Mouse (Mus musculus) brain, adult 10 weeks (tissue): Measurements from ENCODE around the gene E430018J23Rik. TPM values are rescaled to one million over a fixed set of nuclear protein-coding genes. Genes with fewer than 3 reads are reported as not detected.

Experiments used
- polyA plus RNA-seq: library from polyadenylated mRNA; stranded (reverse); fragments of 350-450 nt; fragmentation: Illumina TruSeq; extraction: RNeasy Lipid Tissue Mini Kit (QIAGEN cat#74804); gene quantifications from one replicate; pipeline ENCODE4 v1.2.3, GENCODE M21; 2015; ENCODE audit warnings: low read depth, low replicate concordance

E430018J23Rik gene
- polyA plus RNA-seq = 5.9 TPM

GRCm38 (mm10) chr7:127393157-127393943, at the start of gene E430018J23Rik:
TSS of gene E430018J23Rik (minus strand) at chr7:127393629.

GRCm38 (mm10) chr7:127421388-127422191, 28.2 kb upstream of the E430018J23Rik start, which contains the start of gene Zfp688:
TSS of gene Zfp688 (minus strand) at chr7:127422068.

GRCm38 (mm10) chr7:127406002-127406987, 12.9 kb upstream of the E430018J23Rik start, which contains the start of gene Zfp764:
TSS of gene Zfp764 (minus strand) at chr7:127406822.

GRCm38 (mm10) chr7:127386641-127387392, 6.6 kb downstream of the E430018J23Rik start, which contains the start of gene 9130019O22Rik:
TSS of gene 9130019O22Rik (minus strand) at chr7:127387166.

GRCm38 (mm10) chr7:127375271-127376245, 17.9 kb downstream of the E430018J23Rik start, which contains the start of gene Zfp747:
TSS of gene Zfp747 (minus strand) at chr7:127376050.

GRCm38 (mm10) chr7:127345512-127346325, 47.7 kb downstream of the E430018J23Rik start, which contains the start of gene Zfp768:
TSS of gene Zfp768 (minus strand) at chr7:127345589.

Other genes with a start within 250 kb of the E430018J23Rik start
- 74.5 TPM for gene Cd2bp2, start 197.6 kb downstream of the E430018J23Rik start, polyA plus RNA-seq
- gene Tbc1d10b, start 185.2 kb downstream of the E430018J23Rik start, polyA plus RNA-seq = 53.6 TPM
- 5.3 TPM for gene Mylpf, start 184.7 kb downstream of the E430018J23Rik start, polyA plus RNA-seq
- 14.3 TPM for gene Zfp553, start 160.6 kb downstream of the E430018J23Rik start, polyA plus RNA-seq
- gene Sept1, start 160.5 kb downstream of the E430018J23Rik start, polyA plus RNA-seq = 6.4 TPM
- gene Zfp771, start 149.4 kb downstream of the E430018J23Rik start, polyA plus RNA-seq = 23.6 TPM
- gene Dctpp1, start 132.9 kb downstream of the E430018J23Rik start, polyA plus RNA-seq = 44.7 TPM
- 35.9 TPM for gene Sephs2, start 119.6 kb downstream of the E430018J23Rik start, polyA plus RNA-seq
- gene Itgal, start 97.4 kb downstream of the E430018J23Rik start, polyA plus RNA-seq = 0.46 TPM
- 11.7 TPM for gene Zfp768, start 48.0 kb downstream of the E430018J23Rik start, polyA plus RNA-seq
- 5.3 TPM for gene Zfp747, start 17.6 kb downstream of the E430018J23Rik start, polyA plus RNA-seq
- gene 9130019O22Rik, start 6.5 kb downstream of the E430018J23Rik start, polyA plus RNA-seq = 2.3 TPM
- gene Zfp764, start 13.2 kb upstream of the E430018J23Rik start, polyA plus RNA-seq = 5.1 TPM
- gene Zfp688, start 28.4 kb upstream of the E430018J23Rik start, polyA plus RNA-seq = 20.0 TPM
- 4.0 TPM for gene Zfp689, start 55.5 kb upstream of the E430018J23Rik start, polyA plus RNA-seq
- gene Prr14, start 66.0 kb upstream of the E430018J23Rik start, polyA plus RNA-seq = 26.1 TPM
- gene Fbrs, start 85.6 kb upstream of the E430018J23Rik start, polyA plus RNA-seq = 44.8 TPM
- gene Srcap, start 118.4 kb upstream of the E430018J23Rik start, polyA plus RNA-seq = 22.6 TPM
- 11.1 TPM for gene Gm42715, start 126.0 kb upstream of the E430018J23Rik start, polyA plus RNA-seq
- gene Tmem265, start 167.8 kb upstream of the E430018J23Rik start, polyA plus RNA-seq = not detected
- gene Phkg2, start 179.7 kb upstream of the E430018J23Rik start, polyA plus RNA-seq = 93.0 TPM
- 12.4 TPM for gene Ccdc189, start 195.0 kb upstream of the E430018J23Rik start, polyA plus RNA-seq
- 30.1 TPM for gene Rnf40, start 195.1 kb upstream of the E430018J23Rik start, polyA plus RNA-seq
- gene Zfp629, start 222.2 kb upstream of the E430018J23Rik start, polyA plus RNA-seq = 10.7 TPM